Mouse (Mus musculus): ENCODE results near the gene Ttc23.

The Ttc23 gene

GRCm38 (mm10) chr7:67803857-67804215 lies 156.6 kb downstream of the Ttc23 start:
- DNase-seq (ENCODE audit: low spot score) = no peak

Measured in ovary, postnatal 10 days (tissue).